Mouse (Mus musculus) cerebellum, adult 18-20 months (tissue): ENCODE measurements around the gene Ptk7.
"Not testable (repeated sequence)": the region's sequence is repeated elsewhere in the genome, so short reads cannot be mapped to it uniquely, and the experiment has no call there.

Source experiments
- DNase-seq, 2 experiments: peaks; one replicate each; pipeline ENCODE4 v3.0.0; 2021

The Ptk7 gene

DNA sequence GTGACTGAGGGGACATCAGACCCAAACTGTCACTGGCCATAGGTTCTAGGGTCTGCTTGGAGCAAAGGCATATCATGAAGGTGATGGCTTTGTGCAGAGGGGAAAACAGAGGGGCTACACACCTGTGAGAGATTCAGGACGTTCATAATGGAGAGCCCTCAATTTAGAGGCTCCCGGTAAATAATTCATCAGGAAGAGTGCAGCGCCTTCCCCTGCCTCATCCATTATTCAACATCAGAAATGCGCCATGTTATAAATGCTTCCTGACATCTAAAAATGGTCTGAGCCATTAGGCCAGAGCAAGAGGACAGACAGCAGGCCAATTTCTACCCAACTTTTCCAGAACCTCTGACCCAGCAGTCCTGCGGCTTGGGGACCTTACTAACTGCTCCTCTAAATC, 24.2 kb downstream of the Ptk7 start:
- no peak for DNase-seq

GRCm38 (mm10) chr17:46603229-46603628, 26.1 kb downstream of the Ptk7 start:
- no peak for DNase-seq

GRCm38 (mm10) chr17:46602212-46602611, 27.1 kb downstream of the Ptk7 start:
- DNase-seq: no peak

- no peak for DNase-seq
Observed at GRCm38 (mm10) chr17:46600569-46600968, 28.7 kb downstream of the Ptk7 start.

DNA sequence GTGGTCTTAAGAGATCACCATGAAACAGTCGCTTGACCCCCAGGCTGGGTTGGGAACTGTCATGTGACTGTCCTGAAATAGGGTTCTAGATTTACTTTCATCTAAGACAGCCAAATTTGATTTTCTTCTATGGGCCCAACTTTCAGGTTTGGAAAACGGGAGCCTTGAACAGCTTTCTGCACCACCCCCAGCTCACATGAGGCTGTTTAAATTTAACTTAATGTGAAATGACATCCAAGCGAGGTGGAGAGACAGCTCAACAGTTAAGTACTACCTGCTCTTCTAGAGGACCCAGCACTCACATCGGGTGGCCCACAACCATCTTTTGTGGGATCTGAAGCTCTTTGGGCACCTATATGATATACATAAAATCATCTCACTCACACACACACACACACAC, 30.3 kb downstream of the Ptk7 start:
- DNase-seq: no peak

GRCm38 (mm10) chr17:46597956-46598355, 31.3 kb downstream of the Ptk7 start:
- no peak for DNase-seq

DNA sequence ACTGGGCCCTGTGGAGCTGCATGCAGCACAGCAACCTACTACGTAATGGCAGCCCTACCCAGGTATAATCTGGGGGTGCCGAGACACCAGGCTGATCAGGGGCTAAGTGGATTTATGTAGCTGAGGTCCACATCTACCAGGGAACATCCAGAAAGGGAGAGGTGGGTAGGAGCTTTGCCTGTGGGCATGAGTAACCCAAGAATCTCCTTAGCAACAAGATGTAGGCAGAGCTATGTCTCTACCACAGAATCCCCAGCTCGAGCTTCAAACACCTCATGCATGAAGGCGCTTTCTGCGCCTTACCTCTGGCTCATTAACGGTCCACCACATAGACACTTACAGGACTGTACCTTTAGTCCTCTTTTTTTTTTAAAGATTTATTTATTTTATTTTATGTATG, 34.0 kb downstream of the Ptk7 start:
- DNase-seq: no peak

- no peak for DNase-seq
Observed at GRCm38 (mm10) chr17:46594606-46595005, 34.7 kb downstream of the Ptk7 start.

DNA sequence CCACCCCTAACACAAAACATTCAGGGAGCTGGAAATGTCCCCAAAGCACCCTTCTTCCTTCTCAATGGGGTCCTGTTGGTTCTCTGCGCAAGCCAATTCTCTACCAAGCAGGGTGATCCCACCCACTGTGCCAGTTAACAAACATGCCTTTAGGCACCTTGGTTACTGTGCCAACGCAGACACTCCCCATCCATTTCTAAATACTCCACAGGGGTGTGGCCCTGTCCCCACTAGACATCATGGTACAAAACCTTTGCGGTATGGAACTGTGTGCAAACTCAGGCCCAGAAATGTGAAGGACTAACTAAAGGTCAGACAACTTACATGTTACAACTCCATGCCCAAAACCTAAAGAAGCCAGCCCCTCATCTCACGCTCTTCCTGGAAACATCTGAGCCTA, 36.2 kb downstream of the Ptk7 start:
- no peak for DNase-seq

DNA sequence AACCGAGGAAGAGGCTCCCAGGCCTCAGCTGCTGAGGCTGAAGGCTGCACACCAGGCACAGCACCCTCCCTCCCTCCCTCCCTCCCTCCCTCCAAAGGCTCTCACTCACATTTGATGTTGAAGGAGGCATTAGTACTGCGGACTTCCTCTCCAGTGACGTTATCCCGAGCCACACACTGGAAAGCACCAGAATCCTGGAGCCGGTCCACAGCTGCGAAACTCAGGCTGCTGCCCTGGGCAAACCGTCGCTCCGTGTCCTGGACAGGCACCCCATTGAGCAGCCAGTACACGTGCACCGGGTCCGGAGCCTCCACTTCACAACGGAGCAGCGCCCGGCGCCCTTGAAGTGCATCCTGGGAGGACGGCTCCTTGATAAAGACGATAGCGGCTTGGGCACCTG, 37.9 kb downstream of the Ptk7 start:
- no peak for DNase-seq

DNA sequence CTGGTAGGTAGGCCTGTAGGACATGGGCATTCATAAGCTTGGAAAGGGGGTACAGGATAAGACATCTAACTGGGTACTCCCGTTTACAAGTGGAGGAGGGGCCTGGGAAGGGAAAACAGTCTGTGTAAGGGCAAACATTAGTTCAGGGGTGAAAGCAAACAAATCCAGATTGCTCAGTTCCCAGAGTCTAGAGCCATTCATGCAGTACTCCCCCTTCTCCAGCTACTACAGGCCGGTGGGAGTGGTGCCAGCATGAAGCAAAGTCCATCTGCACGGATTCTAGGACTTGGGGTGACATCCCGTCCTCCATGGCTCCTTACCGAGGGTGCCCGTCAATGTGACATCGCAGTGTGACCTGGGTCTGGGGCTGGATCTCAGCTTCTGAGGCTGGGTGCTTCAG, 38.9 kb downstream of the Ptk7 start:
- DNase-seq: no peak

GRCm38 (mm10) chr17:46589635-46590314, 39.5 kb downstream of the Ptk7 start:
- peak; percentile 24 to 45 for DNase-seq

GRCm38 (mm10) chr17:46588913-46589312, 40.4 kb downstream of the Ptk7 start:
- DNase-seq: no peak

DNA sequence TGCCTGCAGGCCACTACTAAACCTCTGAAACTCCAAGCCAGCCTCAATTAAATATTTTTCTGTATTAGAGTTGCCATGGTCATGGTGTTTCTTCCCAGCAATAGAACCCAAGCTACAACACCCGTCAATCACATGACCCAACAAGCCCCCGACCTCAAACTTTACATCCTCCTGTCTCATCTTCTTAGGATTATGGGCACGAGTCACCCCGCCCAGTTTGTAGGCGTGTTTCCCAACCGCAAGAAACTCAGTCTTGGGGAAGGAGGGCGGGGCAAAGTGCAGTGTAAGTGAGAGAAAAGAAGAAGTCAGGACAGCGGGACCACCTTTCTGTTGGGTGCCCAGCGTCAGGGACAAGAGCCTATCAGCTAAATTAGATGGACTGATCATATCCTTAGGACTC, 41.1 kb downstream of the Ptk7 start:
- DNase-seq: no peak

DNA sequence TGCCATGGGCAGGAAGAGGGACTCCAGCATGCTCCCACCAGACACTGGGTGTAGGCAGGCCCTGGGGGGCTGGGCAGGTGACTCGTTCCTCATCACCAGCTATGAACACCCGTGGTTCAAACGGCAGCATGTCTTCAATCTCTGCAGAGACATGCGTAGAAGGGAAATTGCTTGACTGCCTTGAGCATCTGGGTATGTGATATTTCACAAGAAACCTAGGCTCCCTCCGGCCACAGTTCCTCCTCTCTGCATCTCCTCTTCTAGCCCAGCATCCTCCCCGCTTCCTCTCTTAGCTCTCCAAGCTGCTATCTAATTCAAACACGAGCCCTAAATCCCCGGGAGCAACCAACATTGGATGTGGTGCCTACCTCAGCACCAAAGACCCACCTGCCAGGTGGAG, 43.0 kb downstream of the Ptk7 start:
- no peak for DNase-seq

DNA sequence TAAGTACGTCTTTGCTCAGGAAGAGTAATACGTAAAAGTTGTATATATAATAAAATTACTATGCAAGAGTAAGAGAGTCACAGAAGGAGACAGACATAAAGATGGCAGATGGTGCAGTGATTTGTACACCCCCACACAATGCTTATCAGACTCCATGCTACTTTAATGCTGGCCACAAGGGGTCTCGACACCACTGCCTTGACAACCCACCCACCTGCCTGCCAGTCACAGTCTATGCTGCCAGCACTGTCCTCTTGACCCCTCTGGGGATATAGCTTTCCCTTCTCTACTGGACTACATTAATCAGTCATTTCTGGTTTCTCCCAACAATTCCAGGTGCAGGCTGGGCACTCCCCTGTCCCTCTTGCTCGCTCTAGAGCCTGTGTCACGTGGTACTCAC, 50.7 kb downstream of the Ptk7 start:
- no peak for DNase-seq

DNA sequence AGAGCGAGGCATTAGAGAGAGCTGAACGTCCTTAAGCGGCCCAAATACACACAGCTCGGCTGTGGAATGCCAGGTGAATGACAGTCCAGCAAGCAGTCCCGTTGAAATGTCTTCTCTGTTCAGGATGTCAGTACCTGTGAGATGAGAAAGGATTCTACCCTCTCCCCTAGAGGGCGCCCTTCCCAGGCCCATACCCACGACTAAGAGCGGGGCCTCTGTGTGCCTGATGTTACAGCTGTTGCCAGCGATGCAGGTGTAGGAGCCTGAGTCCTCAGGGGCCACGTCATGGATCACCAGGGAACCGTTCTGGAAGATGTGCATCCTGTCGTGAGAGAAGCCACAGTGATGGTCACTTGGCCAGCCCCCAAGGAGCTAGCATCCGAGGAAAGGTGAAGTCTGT, 53.2 kb downstream of the Ptk7 start:
- no peak for DNase-seq

DNA sequence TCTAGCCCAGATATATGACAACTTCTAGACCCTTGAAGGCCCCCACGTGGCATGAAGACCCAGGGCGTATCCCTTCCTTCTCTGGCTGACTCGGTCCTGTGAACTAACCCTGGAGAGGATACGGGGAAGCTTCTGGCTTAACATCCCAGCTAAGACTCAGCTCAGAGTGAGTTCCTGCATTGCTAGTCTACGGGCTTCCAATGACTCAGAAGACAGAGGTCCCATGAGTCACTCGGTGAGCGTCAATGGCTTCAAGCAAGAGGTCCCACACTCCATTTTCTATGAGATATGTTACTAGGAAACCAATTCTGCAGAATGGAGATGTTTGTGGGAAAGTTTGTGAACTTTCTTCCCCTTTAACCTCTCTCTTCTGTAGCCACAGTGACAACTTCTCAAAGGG, 54.8 kb downstream of the Ptk7 start:
- no peak for DNase-seq

- DNase-seq: no peak
Observed at GRCm38 (mm10) chr17:46571005-46571404, 58.3 kb downstream of the Ptk7 start.

DNA sequence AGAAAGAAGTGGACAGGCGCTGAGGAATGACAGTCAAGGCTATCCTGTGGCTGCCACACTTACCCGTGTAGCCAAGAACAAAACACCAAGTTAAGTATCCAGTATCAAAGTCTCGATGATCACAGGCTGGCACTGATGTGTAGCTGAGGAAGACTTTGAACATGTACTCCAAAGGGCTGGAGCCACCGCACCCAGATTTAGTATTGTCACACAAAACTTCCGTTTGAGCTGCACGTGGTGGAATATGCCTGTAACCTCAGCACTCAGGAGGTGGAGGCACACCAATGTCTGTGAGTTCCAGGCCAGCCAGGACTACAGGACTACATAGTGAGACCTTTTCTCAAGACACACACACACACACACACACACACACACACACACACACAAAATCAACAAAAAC, 70.2 kb downstream of the Ptk7 start:
- no peak for DNase-seq

GRCm38 (mm10) chr17:46558151-46558550, 71.2 kb downstream of the Ptk7 start:
- no peak for DNase-seq

- DNase-seq: not testable (repeated sequence)
Observed at GRCm38 (mm10) chr17:46557321-46557720, 72.0 kb downstream of the Ptk7 start.

- peak in 1 of 2 experiments; percentile 49 for DNase-seq
Observed at GRCm38 (mm10) chr17:46556584-46556945, 72.7 kb downstream of the Ptk7 start.

DNA sequence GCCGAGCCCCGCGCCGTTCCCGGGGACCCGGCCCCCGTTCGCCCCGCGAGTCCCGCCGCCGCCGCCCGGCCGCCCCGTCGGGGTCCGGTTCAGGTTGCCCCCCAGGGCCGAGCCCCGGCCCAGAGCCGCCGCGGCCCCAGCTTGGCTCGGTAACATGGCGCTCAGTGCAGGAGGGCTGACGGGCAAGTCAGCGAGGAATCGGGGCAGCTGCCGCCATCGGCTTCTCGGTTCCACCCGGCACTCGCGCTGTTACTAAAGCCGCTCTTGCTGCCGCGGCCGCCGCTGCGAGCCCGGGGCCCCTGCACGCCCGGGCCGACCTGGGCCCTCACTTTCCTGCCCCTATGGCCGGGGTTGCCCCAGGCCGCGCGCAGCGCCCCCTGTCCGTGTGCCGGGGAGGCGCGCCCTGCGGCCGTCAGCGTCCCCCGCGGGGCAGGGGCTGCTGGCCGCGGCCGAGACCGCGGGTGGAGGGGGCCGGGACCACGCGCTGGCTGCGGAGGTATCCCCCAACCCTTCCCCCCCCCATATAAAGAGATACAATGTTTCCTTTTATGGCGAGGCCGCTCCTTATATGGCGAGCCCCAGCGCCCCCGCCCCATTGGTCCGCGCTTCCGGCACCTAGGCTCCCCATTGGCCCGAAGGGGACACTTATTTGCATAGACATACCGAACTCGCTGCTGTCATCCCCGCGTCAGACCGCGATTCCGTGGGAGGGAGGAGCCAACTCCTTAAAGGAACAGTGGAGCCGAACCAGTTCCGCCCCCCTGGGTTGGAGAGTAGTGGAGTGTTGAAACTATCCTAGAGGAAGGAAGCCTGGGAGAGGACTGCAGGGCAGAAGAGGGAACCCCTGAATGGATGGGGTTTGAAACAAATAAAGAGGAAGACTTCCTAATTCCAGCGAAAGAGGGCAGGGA, 73.4 kb downstream of the Ptk7 start, which contains the start of gene Srf:
Srf (minus strand) TSS at position 503 of the 911 bp plus-strand sequence.
- peak; percentile 93 to 99 for DNase-seq
